Mouse (Mus musculus) common myeloid progenitor, adult 5-6 weeks (primary cell): Measurements from ENCODE around the gene 1700030K09Rik. TPM values are rescaled to one million over a fixed set of nuclear protein-coding genes. Genes with fewer than 3 reads are reported as not detected.

Source experiments
- ATAC-seq: replicated peaks from 2 replicates; pipeline ENCODE4 v1.8.0; 2016; ENCODE audit warnings: low read depth, mild to moderate bottlenecking, moderate TSS enrichment, inconsistent platforms; ENCODE audit not compliant: poor library complexity, severe bottlenecking
- total RNA-seq: library from RNA; stranded (forward); fragments of 200-1000, 187-1606 nt; gene quantifications from 2 replicates; pipeline ENCODE4 v1.2.3, GENCODE M21; 2017

Gene 1700030K09Rik
- total RNA-seq, 1 experiment from 2014 or later, result 7.7 TPM

DNA sequence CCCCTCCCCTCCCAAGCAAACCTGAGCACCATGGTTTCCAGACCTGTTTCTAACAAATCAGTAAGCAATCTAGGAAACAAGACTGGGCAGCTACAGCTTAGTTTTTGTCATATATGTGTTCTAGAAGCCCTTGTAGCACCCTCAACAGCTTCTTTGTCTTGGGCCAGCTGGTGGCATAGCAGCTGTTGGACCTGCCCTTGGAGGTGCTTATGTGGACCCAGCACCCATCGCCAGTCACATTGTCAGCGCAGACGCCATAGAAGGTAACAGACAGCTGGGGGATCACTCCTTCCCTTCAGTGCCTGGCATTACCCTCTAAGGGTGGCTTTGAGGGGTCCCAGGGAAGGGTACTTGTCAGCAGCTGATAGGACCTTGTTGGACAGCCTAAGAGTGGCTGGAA lies 14.1 kb downstream of the 1700030K09Rik start:
- no peak for ATAC-seq

DNA sequence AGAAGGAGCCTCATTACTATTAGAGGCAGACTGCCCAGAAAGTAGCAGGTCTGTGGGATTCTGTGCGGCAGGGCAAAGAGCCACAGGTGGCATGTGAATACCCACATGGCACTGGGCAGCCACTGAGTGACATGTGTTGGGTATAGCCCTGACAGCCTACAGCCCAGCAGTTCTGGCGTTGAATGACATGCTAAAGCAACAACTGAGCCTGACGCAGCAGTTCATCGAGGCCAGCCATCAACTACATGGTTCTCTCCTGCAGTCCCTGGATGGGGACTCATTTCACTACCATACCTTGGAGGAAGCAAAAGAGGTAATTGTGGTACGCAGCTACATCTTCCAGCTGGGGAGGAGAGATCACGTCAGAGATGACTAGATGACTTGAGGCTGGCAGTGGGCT lies 14.8 kb downstream of the 1700030K09Rik start:
- no peak for ATAC-seq

DNA sequence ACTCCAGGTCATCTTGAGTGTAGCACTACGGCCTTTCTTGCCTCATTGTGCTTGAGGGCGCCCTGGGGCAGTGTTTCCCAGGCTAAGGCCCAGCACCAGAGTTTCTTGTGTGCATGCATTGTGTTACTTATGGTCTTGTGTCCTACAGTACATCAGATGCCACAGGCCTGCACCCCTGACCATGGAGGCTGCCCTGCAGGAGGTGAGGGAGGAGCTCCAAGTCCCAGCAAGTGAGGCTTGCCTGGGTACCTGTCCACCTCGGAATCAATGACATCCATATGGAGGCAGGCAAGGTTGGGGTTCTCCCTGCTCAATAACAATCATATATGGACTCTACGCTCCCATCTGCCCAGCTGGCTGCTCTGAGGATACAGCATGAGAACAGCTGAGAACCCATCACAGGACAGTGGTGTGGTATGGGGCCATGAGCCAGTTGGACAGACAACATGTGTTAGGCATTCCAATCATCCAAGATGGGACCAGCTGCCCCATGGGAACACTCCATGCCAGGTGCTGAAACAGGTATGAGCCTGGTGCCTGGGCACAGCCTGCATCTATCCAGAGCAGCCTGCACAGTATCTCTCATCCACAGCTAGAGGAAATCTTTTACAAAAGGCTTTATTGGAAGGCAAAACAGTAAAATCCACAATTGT lies 16.3 kb downstream of the 1700030K09Rik start:
- no peak for ATAC-seq

DNA sequence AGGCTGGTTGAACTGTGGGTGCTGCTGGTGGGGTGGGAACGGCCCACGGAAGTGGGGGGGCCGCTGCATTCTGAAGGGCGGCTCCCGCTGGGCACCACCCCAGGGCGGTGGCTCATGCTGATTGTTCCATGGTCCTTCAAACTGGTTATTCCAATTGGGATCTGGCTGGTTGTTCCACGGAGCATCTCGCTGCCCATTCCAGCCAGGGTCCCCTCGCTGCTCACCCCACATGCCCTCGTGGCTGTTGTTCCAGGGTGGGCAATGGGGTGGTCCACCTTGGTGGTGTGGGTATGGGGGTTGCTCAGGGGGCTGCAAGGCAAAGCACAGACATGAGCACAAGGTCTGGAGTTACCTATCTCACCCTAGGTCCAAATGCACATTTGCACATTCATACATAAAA lies 20.5 kb downstream of the 1700030K09Rik start:
- no peak for ATAC-seq

DNA sequence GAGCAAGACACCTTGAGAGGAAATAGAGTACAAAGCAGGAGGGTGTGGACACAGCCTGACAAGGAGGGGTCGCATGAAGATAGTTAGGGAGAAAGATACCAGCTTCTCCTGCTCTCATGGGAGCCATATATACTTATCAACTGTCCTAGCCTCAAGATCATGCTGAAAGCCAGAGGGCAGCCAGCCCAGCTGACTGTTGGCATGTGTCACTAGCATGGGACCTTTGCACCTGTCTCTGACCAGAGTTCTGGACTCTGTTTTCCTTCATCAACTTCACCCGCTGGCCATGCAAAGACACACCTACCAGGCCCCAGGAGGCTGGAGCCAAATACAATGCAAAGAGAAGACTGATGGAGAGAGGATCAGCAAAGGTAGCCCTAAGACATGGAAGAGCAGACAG lies 25.6 kb downstream of the 1700030K09Rik start:
- ATAC-seq, result no peak

DNA sequence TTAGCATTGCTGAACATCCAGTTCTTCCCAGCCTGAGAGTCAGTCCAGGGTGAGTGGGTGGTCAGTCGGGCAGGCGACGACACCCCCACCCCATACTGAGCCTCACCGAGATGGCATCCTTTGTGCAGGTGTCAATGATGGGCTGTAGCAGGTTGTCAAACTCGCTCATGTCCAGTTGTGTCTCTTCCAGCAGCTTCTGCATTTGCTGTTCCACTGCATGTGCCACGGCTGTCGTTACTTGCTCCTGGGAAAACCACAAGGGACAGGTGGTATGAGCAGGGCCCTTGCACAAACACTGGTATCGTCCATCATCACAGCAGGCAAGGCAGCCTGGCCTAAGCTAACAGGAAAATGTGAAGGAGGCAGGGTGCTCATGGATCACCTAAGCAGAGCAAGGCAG lies 26.3 kb downstream of the 1700030K09Rik start:
- no peak for ATAC-seq

DNA sequence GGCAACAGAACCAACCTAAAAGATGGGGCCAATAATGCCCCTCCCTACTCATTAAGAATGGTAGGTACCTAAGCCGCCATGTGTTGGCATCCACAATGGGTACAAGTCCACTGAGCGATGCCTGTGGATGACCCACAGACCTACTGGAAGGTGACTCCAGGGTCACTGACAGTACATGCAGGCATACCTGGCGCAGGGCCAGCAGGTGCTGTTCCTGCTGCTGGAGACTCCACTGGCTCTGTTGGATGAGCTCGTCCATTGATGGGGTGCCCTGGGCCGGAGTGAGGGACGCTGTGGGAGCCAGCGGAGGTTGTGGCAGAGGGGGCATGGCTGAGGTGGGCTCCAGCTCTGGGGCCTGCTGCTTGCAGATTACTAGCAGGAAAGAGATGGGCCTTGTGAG lies 27.0 kb downstream of the 1700030K09Rik start:
- no peak for ATAC-seq

DNA sequence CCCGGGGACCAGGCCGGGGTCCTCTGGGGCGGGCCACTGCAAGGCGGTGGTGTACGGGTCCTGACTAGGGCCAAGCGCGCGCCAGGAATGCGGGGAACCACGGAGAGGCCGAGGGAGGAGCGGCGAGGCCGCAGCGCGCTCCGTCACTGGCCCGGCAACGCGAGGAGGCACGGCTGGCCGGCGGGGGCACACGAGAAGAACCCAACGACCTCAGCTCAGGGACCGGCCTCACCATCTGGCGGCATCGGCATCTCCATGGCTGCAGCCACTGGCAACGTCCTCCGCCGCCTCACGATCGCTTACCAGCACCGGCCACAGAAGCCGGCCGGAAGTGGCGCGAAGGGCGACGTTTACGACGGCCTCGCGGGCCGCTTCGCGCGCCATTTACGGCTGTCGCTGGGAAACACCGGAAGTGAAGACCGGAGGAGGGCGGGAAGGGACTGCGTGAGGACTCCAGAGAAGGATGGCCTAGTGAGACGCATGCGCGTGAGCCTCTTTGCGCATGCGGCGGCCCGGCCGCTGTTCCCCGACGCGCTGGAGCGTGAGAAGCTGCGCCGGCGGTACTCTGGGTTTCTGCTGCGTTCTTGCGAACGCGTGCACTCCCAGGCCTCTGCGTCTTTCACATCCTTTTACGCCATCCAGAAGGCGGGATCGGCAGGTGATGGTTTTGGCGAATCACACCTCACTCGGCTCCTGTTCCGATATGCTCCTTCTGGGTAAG lies 31.3 kb downstream of the 1700030K09Rik start, which contains the start of gene Cherp:
Gene Cherp, minus strand, starts transcription at position 401 of the 721 bp plus-strand sequence.
- ATAC-seq, result peak; percentile 92

DNA sequence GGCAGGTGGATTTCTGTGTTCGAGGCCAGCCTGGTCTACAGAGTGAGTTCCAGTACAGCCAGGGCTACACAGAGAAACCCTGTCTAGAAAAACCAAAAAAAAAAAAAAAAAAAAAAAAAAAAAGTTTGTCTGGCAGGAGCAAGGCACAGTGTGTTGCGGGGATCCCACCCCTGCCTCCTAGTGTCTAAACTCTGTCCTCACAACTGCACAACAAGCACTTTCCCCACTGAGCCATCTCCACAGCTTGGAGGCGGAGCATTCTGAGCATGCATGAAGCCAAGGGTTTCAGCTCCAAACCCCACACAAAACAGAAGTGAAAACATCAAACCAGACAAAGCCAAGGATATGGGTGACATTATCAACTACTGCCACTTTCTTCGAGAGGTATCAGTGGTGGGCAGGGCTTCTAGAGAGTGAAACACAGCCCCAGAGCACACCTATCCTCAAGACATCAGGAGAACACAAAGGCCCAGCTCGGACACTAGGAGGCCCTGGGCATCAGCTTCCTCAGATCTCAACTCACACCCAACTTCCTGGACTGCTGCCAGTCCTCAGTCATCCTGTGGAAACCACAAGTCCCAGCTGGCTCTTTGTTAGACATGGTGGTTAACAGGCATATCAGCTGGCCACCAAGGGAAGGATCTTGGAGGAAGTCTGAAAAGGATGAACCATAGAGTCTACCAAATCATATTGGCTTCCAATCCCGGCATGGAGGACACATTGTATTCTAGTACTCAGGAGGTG lies 41.9 kb downstream of the 1700030K09Rik start:
- ATAC-seq, result peak; percentile 86

DNA sequence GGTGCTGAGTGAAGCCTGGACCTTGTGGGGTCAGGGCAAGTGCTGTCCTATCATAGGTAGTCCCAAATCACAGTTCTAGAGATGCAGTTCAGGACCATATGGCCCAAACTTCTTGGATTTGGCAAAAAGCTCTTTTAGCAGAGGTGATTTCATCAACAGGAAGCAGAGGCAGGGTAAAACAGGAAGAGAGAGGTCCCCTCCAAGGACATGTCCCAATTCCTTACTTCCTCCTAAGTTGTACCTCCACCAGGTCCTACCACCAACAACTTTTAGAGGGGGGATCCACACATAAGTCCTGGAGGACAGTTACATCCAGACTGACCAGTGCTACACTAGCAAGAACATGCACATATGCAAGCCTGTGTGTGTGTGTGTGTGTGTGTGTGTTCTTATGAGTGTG lies 43.3 kb downstream of the 1700030K09Rik start:
- ATAC-seq, result 0 out of 2 replicates have a peak, but pooled peaks have one; percentile 16

DNA sequence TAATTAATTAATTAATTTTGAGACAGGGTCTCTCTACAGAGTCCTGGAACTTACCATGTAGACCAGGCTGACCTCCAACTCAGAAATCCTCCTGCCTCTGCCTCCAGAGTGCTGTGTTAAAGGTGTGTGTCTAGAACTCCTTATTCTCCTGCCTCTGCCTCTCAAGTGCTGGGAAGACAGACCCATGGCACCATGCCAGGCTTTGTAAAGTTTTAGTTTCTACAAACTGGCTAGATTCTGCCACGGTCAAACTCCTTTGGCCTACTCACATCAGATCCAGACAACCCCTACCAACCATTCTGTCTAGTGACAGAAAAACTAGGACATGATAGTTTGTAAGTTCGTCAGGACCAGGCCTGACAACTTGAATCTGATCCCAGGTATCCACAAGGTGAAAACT lies 47.3 kb downstream of the 1700030K09Rik start:
- no peak for ATAC-seq

DNA sequence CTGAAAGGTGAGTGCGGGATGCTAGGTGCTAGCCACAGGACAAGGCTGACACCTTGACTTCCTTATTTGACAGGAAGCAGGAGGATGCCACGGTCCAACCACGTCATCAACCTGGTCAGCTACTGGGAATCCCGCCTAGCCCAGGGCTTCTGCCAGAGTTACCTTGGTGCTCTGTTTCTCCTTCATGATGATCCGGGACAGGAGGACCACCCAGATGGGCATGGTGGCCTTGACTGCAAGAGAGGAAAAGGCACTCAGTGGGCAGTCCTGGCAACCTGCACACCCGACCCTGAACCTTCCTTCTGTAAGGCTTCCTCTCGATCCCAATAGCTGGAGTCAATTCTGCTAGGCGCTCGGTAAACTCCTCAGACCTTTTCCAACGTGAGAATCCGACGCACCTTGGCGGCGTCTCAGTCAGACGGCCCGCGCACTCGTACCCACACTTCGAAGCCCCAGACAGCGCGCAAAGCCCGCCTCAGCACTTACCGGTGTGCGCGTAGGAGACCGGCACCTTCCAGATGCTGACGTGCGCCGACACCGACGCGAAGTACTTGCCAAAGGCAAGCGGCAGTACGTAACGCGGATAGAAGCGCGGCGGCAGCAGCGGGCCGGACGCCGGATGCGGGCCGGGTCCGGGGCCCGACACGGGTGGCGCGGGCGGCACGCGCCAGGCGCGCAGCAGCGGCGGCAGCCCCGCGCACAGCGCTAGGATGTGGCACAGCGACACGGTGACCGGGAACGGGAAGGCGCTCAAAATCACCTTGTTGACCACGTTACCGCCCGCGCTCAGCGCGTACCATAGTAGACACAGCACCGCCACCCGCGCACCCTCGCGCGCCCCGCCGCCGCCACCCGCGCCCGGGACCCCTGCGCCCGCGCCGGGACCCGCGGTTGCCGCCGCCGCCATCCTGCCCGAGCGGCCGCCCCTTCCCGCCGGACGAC lies 48.3 kb downstream of the 1700030K09Rik start, which contains the start of gene Slc35e1:
Gene Slc35e1, minus strand, starts transcription at position 935 of the 942 bp plus-strand sequence.
- ATAC-seq, result peak; percentile 7; the same call in 1 of the 2 replicates

DNA sequence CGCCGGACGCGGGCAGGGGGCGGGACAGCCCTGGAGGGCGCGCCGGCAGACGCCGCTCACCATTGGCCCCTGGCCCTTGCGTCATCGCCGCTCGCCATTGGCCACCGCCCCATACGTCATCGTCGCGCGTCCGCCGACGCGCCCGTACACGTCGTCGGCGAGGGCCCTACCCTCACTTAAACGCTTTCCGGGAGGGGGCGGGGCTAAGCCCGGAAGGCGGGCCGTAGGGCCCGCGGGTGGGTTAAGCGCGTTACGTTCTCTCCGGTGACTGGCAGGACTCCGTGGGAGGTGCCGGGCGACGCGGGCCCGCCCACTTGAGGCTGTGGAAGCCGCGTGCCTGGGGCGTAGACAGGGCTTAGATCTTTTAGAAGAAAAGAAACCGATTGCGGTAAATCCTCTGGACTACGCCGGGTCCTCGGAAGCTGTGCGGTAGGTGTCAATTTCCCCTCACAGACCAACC lies 49.0 kb downstream of the 1700030K09Rik start:
- peak; percentile 90 for ATAC-seq

DNA sequence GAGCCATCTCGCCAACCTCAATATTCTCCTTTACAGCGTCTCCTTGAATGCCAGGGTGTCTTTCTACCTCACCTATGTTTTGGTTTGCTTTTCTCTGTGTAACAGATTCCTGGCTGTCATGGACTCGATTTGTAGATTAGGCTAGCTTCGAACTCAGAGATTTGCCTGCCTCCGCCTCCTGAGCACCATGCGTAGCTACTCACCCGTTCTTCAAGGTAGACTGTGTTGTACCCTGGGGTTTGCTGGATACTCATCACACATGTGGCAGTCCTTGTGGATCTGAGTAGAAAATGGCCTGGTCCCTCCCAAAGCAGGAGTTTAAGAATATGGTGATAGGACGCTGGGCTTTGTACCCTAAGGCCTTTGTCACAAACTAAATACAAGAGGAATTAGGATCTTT lies 49.7 kb downstream of the 1700030K09Rik start:
- ATAC-seq, result no peak

DNA sequence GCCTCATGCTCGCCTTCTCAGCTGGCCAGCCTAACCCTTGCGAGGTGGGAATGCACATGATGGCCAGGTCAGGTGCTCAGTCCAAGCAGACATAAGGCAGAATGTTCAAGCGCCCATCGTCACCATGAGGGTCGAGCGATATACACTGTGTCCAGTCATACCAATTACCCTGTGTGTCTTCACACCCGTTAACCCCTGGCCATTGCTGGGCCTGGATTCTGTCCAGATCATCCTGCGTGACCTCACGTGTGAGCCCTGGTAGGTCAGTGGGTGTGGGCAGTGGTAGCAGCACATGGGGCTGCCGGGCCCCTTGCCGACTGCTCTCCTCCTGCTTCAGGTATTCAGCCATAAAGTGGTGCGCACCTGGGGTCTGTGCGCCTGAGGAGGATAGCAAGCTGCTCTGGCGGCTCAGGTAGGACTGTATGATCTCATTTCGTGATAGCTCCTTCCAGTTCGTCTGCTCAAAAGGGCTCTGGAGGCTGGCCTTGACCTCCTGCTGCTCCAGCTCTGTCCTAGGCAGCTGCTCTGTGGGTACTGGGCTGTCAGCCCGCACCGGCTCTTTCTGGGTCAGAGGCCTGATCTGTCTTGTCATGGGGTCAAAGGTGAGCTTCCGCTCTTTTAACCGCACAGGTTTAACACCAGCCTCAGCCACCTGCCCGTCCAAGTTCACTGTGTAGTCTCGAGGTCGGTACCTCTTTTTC lies 51.9 kb downstream of the 1700030K09Rik start:
- no peak for ATAC-seq

DNA sequence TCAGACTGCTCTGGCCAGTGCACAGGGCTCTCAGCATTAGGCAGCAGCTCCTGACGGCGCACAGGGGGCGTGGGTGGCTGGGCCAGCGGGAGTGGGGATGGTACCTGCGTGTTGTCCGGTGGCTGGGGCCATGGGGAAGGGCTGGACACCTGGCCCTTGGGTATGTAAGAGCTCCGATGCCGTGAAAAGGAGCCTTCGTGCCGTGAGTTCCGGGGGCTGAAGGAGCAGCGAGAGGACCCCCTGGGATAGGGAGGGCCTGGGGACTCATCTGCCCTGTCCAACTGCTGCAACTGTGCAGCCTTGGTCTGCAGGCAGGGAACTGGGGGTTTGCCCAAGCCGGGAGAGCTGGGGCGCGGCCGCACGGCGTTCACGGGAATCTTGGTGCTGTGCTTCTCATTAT lies 52.5 kb downstream of the 1700030K09Rik start:
- ATAC-seq, result no peak

DNA sequence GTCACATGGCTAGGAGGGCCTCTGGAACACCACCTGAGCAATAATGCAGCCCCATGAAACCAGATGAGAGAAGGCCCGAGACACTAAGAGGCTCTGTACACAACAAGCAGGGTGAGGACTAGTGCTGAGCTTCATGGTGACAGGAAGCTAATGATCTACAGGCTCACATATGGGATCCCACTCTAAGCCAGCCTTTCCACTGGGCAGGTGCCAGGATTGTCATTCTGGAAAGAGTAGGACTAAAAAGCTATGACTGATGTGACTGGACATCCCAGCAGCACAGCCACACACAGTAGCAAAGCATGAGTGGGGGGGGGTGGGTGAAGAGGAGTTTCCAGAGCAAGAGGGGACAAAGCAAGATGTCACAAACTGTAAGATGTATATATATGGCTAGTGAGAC lies 54.2 kb downstream of the 1700030K09Rik start:
- no peak for ATAC-seq

DNA sequence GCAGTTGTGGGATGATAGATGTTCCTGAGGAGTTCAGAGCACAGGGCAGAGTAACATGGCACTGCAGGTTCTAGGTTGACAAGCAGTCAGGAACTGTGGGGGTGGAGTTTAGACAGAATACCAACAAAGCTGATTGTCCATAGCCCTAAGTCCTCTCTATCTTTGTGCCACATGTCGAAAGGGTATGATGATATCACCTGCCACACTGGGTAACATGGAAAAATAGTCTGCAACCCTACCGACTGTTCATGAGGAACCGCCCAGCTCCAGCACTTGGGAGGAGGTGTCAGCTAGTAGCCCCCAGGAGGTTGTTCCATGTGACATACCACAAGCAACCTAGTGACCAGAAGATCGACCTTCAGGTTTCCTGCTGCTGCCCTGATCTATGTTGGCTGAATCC lies 54.8 kb downstream of the 1700030K09Rik start:
- no peak for ATAC-seq
